8 mouse cellular contexts compared by ENCODE assay signal in the genomic region with DNA sequence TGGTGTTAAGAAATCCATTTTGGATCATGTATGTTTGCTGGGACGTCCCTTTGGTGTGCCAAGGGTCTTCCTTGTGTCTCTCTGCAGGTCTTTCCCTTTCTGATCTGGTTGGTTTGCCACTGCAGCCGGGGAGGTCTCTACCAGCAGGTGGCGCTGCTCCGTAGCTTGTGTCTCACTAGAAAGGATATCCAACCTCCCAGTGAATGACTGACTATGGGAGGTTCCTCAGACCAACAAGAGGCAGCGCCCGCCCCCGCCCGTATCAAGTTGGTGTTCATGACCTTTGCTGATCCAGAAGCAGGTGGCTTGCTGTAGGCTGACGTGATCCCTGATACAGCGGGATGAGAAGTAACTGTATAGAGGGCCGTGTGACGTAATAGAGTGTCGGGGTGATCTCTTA. TPM values are rescaled to one million over a fixed set of nuclear protein-coding genes. Genes with fewer than 3 reads are reported as not detected.
A peak's percentile ranks its signal among the peaks of the same experiment; 100 is the strongest.
DNase-seq lines count a peak whose midpoint lies in the region; TF ChIP-seq lines count a peak whose summit lies in the region.

No protein-coding gene starts in this region.

- 0 out of 2 replicates have a peak, but pooled peaks cover 4% of the 10 kb centered on the region for H3K9me3 ChIP-seq in E14TG2a.4 (ENCODE audit: low read length)

- intact Hi-C loops in heart, postnatal 14 days (cut with DNase I) = loop anchor here (1.0 to 5.0 kb wide), 2 partner anchors 349 to 472 kb away; no protein-coding TSS in a partner anchor

- WGBS in large intestine, adult 2 months = 11% methylated on average over 13 of the region's 13 CpGs
- WGBS in lung, adult 2 months = 16% methylated on average over 13 of the region's 13 CpGs

- peaks cover 15% of the 10 kb centered on the region; the same call in 1 of the 2 replicates for H3K27me3 ChIP-seq in E14TG2a.4 (ENCODE audit: insufficient read depth, low read length)

- TF ChIP-seq POLR2A in embryonic fibroblast, embryonic 13.5 days (IDR thresholded peaks at IDR 0.05; ENCODE audit: low read depth, low read length) = no peak
- TF ChIP-seq POLR2A in lung, adult 2 months (IDR thresholded peaks at IDR 0.05; ENCODE audit: borderline replicate concordance, extremely low read depth, low read depth, low read length) = no peak

- H3K36me3 ChIP-seq in E14TG2a.4 (ENCODE audit: insufficient read depth, low read length) = no peaks in the 10 kb centered on the region

- TF ChIP-seq CTCF in E14TG2a.4 (conservative IDR thresholded peaks at IDR 0.05; ENCODE audit: low read length) = peak; percentile 83
- peak; percentile 88 for TF ChIP-seq CTCF in embryonic fibroblast, embryonic 13.5 days (IDR thresholded peaks at IDR 0.05; ENCODE audit: borderline replicate concordance, insufficient read depth, low read length)
- peak; percentile 87 for TF ChIP-seq CTCF in lung, adult 2 months (IDR thresholded peaks at IDR 0.05; ENCODE audit: insufficient read depth, low read length)

- no peak overlapping the region for H3K27ac ChIP-seq in embryonic fibroblast, embryonic 13.5 days (ENCODE audit: insufficient read depth, low read length)

- no peak overlapping the region for H3K4me3 ChIP-seq in E14TG2a.4 (replicated peaks; ENCODE audit: low read length)
- H3K4me3 ChIP-seq in embryonic fibroblast, embryonic 13.5 days (ENCODE audit: insufficient read depth, low read length) = no peak overlapping the region
- H3K4me3 ChIP-seq in lung, adult 2 months (replicated peaks; ENCODE audit: extremely low read depth, low read depth, low read length) = no peak overlapping the region

- DNase-seq in brain, adult 2 months (ENCODE audit: low read depth, low spot score) = peak; percentile 91
- peak; percentile 68 to 80 for DNase-seq in heart, postnatal 14 days
- DNase-seq in large intestine, adult 2 months (ENCODE audit: low read depth, low spot score) = peak; percentile 40
- peak; percentile 68 for DNase-seq in lung, adult 2 months
- peak; percentile 52 for DNase-seq in retina, adult 2 months (ENCODE audit: low read depth, low spot score)
- peak; percentile 82 for DNase-seq in thymus, postnatal 4 days

- H3K4me1 ChIP-seq in E14TG2a.4 (replicated peaks; ENCODE audit: low read depth, low read length) = peaks cover 36% of the 10 kb centered on the region
- H3K4me1 ChIP-seq in embryonic fibroblast, embryonic 13.5 days (ENCODE audit: control insufficient read depth, insufficient read depth, low read length) = no peaks in the 10 kb centered on the region
- no peaks in the 10 kb centered on the region for H3K4me1 ChIP-seq in lung, adult 2 months (ENCODE audit: control insufficient read depth, insufficient read depth, low read length)

RNA-seq across cellular contexts. Expression of gene Gm17720, which starts 28.0 kb away (rescaled TPM):
- polyA plus RNA-seq in embryonic fibroblast, embryonic 13.5 days (2011; ENCODE audit: insufficient read length, low read depth, missing spikeins) = not detected in 2 replicates
- not detected for total RNA-seq in heart, postnatal 14 days (2021)
- not detected in 2 replicates for polyA plus RNA-seq in large intestine, adult 2 months (2012; rRNA removed)
- polyA plus RNA-seq in lung, adult 2 months (2012; rRNA removed) = not detected in 2 replicates

RNA-seq across cellular contexts. Expression of gene Gm21964, which starts 29.5 kb away (rescaled TPM):
- not detected in 2 replicates for polyA plus RNA-seq in embryonic fibroblast, embryonic 13.5 days (2011; ENCODE audit: insufficient read length, low read depth, missing spikeins)
- not detected for total RNA-seq in heart, postnatal 14 days (2021)
- polyA plus RNA-seq in large intestine, adult 2 months (2012; rRNA removed) = not detected in 2 replicates
- not detected in 2 replicates for polyA plus RNA-seq in lung, adult 2 months (2012; rRNA removed)

RNA-seq across cellular contexts. Expression of gene Calb2, which starts 37.5 kb away (rescaled TPM):
- polyA plus RNA-seq in embryonic fibroblast, embryonic 13.5 days (2011; ENCODE audit: insufficient read length, low read depth, missing spikeins) = not detected in 2 replicates
- total RNA-seq in heart, postnatal 14 days (2021) = not detected
- polyA plus RNA-seq in large intestine, adult 2 months (2012; rRNA removed) = 4.9 and 5.2 TPM in 2 replicates
- 0.12 TPM in 1 of 2 replicates, not detected in the other for polyA plus RNA-seq in lung, adult 2 months (2012; rRNA removed)

RNA-seq across cellular contexts. Expression of gene Zfp612, which starts 51.0 kb away (rescaled TPM):
- 2.3 and 2.8 TPM in 2 replicates for polyA plus RNA-seq in embryonic fibroblast, embryonic 13.5 days (2011; ENCODE audit: insufficient read length, low read depth, missing spikeins)
- total RNA-seq in heart, postnatal 14 days (2021) = 1 to 10 TPM; 8.0 to 8.7 TPM
- 0.95 and 1.0 TPM in 2 replicates for polyA plus RNA-seq in large intestine, adult 2 months (2012; rRNA removed)
- polyA plus RNA-seq in lung, adult 2 months (2012; rRNA removed) = 1.2 TPM in 2 replicates

Comparison
In these comparisons a context has a peak if more than half of its experiments do, and no peak if none do; other contexts are left out.
1. DNase-seq: peak in every context shown above with its lines; median percentile 91 in brain, adult 2 months; 82 in thymus, postnatal 4 days; 74 in heart, postnatal 14 days; 68 in lung, adult 2 months; 52 in retina, adult 2 months; 40 in large intestine, adult 2 months.